Mouse (Mus musculus) heart, adult 9 months (tissue): ENCODE results near the gene Gm3633.
"Not testable (repeated sequence)": the region's sequence is repeated elsewhere in the genome, so short reads cannot be mapped to it uniquely, and the experiment has no call there.

Experiments used
- DNase-seq, 2 experiments: peaks; one replicate each; pipeline ENCODE4 v3.0.0; 2022; ENCODE audit warnings: low spot score in 2 of 2

Gene Gm3633

GRCm38 (mm10) chr14:42641817-42642216 lies at the start of gene Gm3633:
Gene Gm3633 (minus strand): TSS chr14:42641917.
- not testable (repeated sequence) for DNase-seq

GRCm38 (mm10) chr14:42655638-42656037 lies 13.9 kb upstream of the Gm3633 start, which contains the start of gene Gm10378:
Gene Gm10378 (plus strand): TSS chr14:42655938.
- not testable (repeated sequence) for DNase-seq

GRCm38 (mm10) chr14:42599782-42600181 lies 41.9 kb downstream of the Gm3633 start, which contains the start of gene Gm17124:
Gene Gm17124 (minus strand): TSS chr14:42599882.
- not testable (repeated sequence) for DNase-seq
